Mouse (Mus musculus): Measurements from ENCODE around the gene Lcp1. TPM values are rescaled to one million over a fixed set of nuclear protein-coding genes. Genes with fewer than 3 reads are reported as not detected.

Lcp1 gene
- polyA plus RNA-seq, 1 experiment from 2014 or later = 12.1 TPM

DNA sequence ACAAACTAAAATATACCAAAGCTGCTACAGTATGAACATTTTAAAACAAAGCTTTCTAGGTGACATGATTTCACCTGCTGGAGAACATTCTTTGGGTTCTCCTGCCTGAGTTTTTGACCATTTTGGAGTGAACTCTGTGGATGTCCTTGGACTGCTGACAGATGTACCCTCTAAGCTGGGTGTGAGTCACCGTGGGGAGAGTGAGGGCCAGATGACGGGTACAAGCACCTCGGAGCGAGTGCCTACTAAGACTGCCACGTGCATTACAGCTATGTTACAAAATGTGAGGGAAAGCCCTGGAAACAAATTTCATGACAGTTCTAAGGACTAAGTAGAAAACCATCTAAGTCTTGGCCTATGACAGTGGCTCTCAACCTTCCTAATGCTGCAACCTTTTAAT is 138.6 kb downstream of the Lcp1 start:
- Histone ChIP-seq H3K4me1 (ENCODE audit: control insufficient read depth, insufficient read depth, low read length) (no peaks in the 10 kb centered on the region), H3K36me3 (ENCODE audit: control insufficient read depth, insufficient read depth, low read length) (no peaks in the 10 kb centered on the region), H3K27ac (ENCODE audit: low read length) (no peak overlapping the region), H3K4me3 (ENCODE audit: low read depth, low read length) (no peak overlapping the region), H3K4me2 (ENCODE audit: low read length) (no peak overlapping the region), H3K9ac (ENCODE audit: low read depth, low read length) (no peak overlapping the region), H3K27me3 (ENCODE audit: control insufficient read depth, insufficient read depth, low read depth, low read length) (no peaks in the 10 kb centered on the region), H3K9me3 (replicated peaks; ENCODE audit: control insufficient read depth, low read length, poor library complexity, severe bottlenecking) (no peaks in the 10 kb centered on the region)
- WGBS = 90% methylated on average over 5 of the region's 5 CpGs
- no peak for ATAC-seq

- Histone ChIP-seq H3K9me3 (replicated peaks; ENCODE audit: control insufficient read depth, low read length, poor library complexity, severe bottlenecking) (no peaks in the 10 kb centered on the region), H3K4me2 (ENCODE audit: low read length) (no peak overlapping the region), H3K27me3 (ENCODE audit: control insufficient read depth, insufficient read depth, low read depth, low read length) (no peaks in the 10 kb centered on the region), H3K27ac (ENCODE audit: low read length) (no peak overlapping the region), H3K4me3 (ENCODE audit: low read depth, low read length) (no peak overlapping the region), H3K36me3 (ENCODE audit: control insufficient read depth, insufficient read depth, low read length) (no peaks in the 10 kb centered on the region), H3K9ac (ENCODE audit: low read depth, low read length) (no peak overlapping the region), H3K4me1 (ENCODE audit: control insufficient read depth, insufficient read depth, low read length) (peaks cover 6% of the 10 kb centered on the region)
- WGBS = 89% methylated on average over 6 of the region's 6 CpGs
- no peak for ATAC-seq
Observed at GRCm38 (mm10) chr14:75279716-75280115, 148.8 kb downstream of the Lcp1 start.

- Histone ChIP-seq H3K36me3 (ENCODE audit: control insufficient read depth, insufficient read depth, low read length) (no peaks in the 10 kb centered on the region), H3K27me3 (ENCODE audit: control insufficient read depth, insufficient read depth, low read depth, low read length) (no peaks in the 10 kb centered on the region), H3K27ac (ENCODE audit: low read length) (no peak overlapping the region), H3K9ac (ENCODE audit: low read depth, low read length) (no peak overlapping the region), H3K9me3 (replicated peaks; ENCODE audit: control insufficient read depth, low read length, poor library complexity, severe bottlenecking) (no peaks in the 10 kb centered on the region), H3K4me3 (ENCODE audit: low read depth, low read length) (no peak overlapping the region), H3K4me2 (ENCODE audit: low read length) (no peak overlapping the region), H3K4me1 (ENCODE audit: control insufficient read depth, insufficient read depth, low read length) (peaks cover 12% of the 10 kb centered on the region)
- 63% methylated on average over 5 of the region's 5 CpGs for WGBS
- no peak for ATAC-seq
Observed at GRCm38 (mm10) chr14:75280406-75280805, 149.5 kb downstream of the Lcp1 start.

Small RNA genes within 50 kb of the gene (microRNA-seq; reads per million reads assigned to microRNA genes)
- not detected for gene Gm44482

Other genes starting within 250 kb of the Lcp1 start
- gene Lrch1, start 183.2 kb upstream of the Lcp1 start, polyA plus RNA-seq (2015; fragmentation: Nextera tagmentation; extraction: Ambion mirVana) = 19.7 and 19.9 TPM in 2 replicates
- 0.12 and 0.20 TPM in 2 replicates for gene Rubcnl, start 115.1 kb upstream of the Lcp1 start, polyA plus RNA-seq (2015; fragmentation: Nextera tagmentation; extraction: Ambion mirVana)
- not detected in 2 replicates for gene Lrrc63, start 220 bp upstream of the Lcp1 start, polyA plus RNA-seq (2015; fragmentation: Nextera tagmentation; extraction: Ambion mirVana)
- gene Cpb2, start 111.2 kb downstream of the Lcp1 start, polyA plus RNA-seq (2015; fragmentation: Nextera tagmentation; extraction: Ambion mirVana) = not detected in 2 replicates
- gene Zc3h13, start 153.3 kb downstream of the Lcp1 start, polyA plus RNA-seq (2015; fragmentation: Nextera tagmentation; extraction: Ambion mirVana) = 40.7 and 42.4 TPM in 2 replicates

Measured in midbrain, embryonic 16.5 days (tissue).